Mouse (Mus musculus) c-Kit-positive CD71-negative TER-119-negative erythroid progenitor cells, embryonic 14.5 days (primary cell): ENCODE results near the gene Tapbp.
A peak's percentile ranks its signal among the peaks of the same experiment; 100 is the strongest.
"Not testable (repeated sequence)": the region's sequence is repeated elsewhere in the genome, so short reads cannot be mapped to it uniquely, and the experiment has no call there.

Experiments used
- DNase-seq: peaks from one replicate; pipeline ENCODE4 v3.0.0-alpha.2; 2013; ENCODE audit warnings: low read depth

Gene Tapbp

GRCm38 (mm10) chr17:33904835-33905234 lies 10.9 kb upstream of the Tapbp start, which contains the start of gene Platr17:
TSS of gene Platr17 (plus strand) at chr17:33905135.
- DNase-seq = not testable (repeated sequence)

- no peak for DNase-seq
These were observed 7.2 kb upstream of the Tapbp start for GRCm38 (mm10) chr17:33908331-33909076.

- DNase-seq = peak; percentile 95
These were observed 6.4 kb upstream of the Tapbp start, which contains the start of gene Daxx for GRCm38 (mm10) chr17:33909077-33909868. TSS of gene Daxx (plus strand) at chr17:33909414.

GRCm38 (mm10) chr17:33909869-33910250 lies 5.8 kb upstream of the Tapbp start:
- DNase-seq = no peak

GRCm38 (mm10) chr17:33910346-33911051 lies 5.2 kb upstream of the Tapbp start:
- DNase-seq = no peak

- DNase-seq = no peak
These were observed 4.5 kb upstream of the Tapbp start for GRCm38 (mm10) chr17:33911052-33911812.

GRCm38 (mm10) chr17:33911813-33912414 lies 3.8 kb upstream of the Tapbp start:
- DNase-seq = no peak

GRCm38 (mm10) chr17:33913264-33913663 lies 2.4 kb upstream of the Tapbp start:
- DNase-seq = no peak

GRCm38 (mm10) chr17:33913905-33914304 lies 1.8 kb upstream of the Tapbp start:
- DNase-seq = no peak

- DNase-seq = no peak
These were observed 719 bp upstream of the Tapbp start for GRCm38 (mm10) chr17:33914969-33915391.

GRCm38 (mm10) chr17:33916294-33916693 lies 595 bp downstream of the Tapbp start:
- no peak for DNase-seq

GRCm38 (mm10) chr17:33916847-33917655 lies 1.4 kb downstream of the Tapbp start:
- no peak for DNase-seq

GRCm38 (mm10) chr17:33917656-33918292 lies 2.1 kb downstream of the Tapbp start:
- no peak for DNase-seq

GRCm38 (mm10) chr17:33918293-33919203 lies 2.8 kb downstream of the Tapbp start:
- no peak for DNase-seq

GRCm38 (mm10) chr17:33919351-33920281 lies 3.9 kb downstream of the Tapbp start:
- no peak for DNase-seq

GRCm38 (mm10) chr17:33920282-33921097 lies 4.8 kb downstream of the Tapbp start:
- DNase-seq = no peak

- no peak for DNase-seq
These were observed 5.7 kb downstream of the Tapbp start for GRCm38 (mm10) chr17:33921361-33921760.
